Mouse (Mus musculus) thymus, postnatal 0 days (tissue): ENCODE results near the gene Gpr88. TPM values are rescaled to one million over a fixed set of nuclear protein-coding genes. Genes with fewer than 3 reads are reported as not detected.

Experiments
- DNase-seq: peaks from one replicate; pipeline ENCODE4 v3.0.0-alpha.2; 2015; ENCODE audit warnings: low spot score
- polyA plus RNA-seq: library from polyadenylated mRNA; unstranded; fragments of >200 nt; fragmentation: Nextera tagmentation; extraction: Ambion mirVana; gene quantifications from 2 replicates; pipeline ENCODE4 v1.2.1, GENCODE M21; 2015

The Gpr88 gene
- polyA plus RNA-seq, 1 experiment from 2014 or later, result 0.35 TPM

GRCm38 (mm10) chr3:116203942-116204341 is 49.4 kb downstream of the Gpr88 start:
- DNase-seq, result no peak

GRCm38 (mm10) chr3:116200060-116200459 is 53.2 kb downstream of the Gpr88 start:
- DNase-seq, result no peak

Other genes starting within 250 kb of the Gpr88 start
- gene Slc30a7, start 246.1 kb downstream of the Gpr88 start, polyA plus RNA-seq, result 29.4 and 30.0 TPM in 2 replicates
- 11.2 and 13.3 TPM in 2 replicates for gene Extl2, start 246.0 kb downstream of the Gpr88 start, polyA plus RNA-seq
- 128 and 129 TPM in 2 replicates for gene Vcam1, start 123.8 kb downstream of the Gpr88 start, polyA plus RNA-seq
- gene Cdc14a, start 170.5 kb upstream of the Gpr88 start, polyA plus RNA-seq, result 7.7 and 7.8 TPM in 2 replicates